Mouse (Mus musculus) G1E (cell line): ENCODE data around the gene Camkmt.

Source experiments
- CTCF ChIP-seq: IDR thresholded peaks from 2 replicates; pipeline ENCODE4 v1.5.1; 2012; ENCODE audit warnings: low read depth, low read length, inconsistent platforms, mixed read lengths
- GATA1 ChIP-seq: IDR thresholded peaks from 2 replicates; pipeline ENCODE4 v1.6.1; 2012; ENCODE audit warnings: borderline replicate concordance, low read length, inconsistent platforms, mixed read lengths
- GATA2 ChIP-seq: IDR thresholded peaks from 2 replicates; pipeline ENCODE4 v1.6.1; 2012; ENCODE audit warnings: low read depth, low read length, inconsistent platforms, borderline replicate concordance
- POLR2AphosphoS5 ChIP-seq: IDR thresholded peaks from 2 replicates; pipeline ENCODE4 v1.6.1; 2012; ENCODE audit warnings: low read depth, low read length, inconsistent platforms; ENCODE audit not compliant: insufficient replicate concordance
- TAL1 ChIP-seq: conservative IDR thresholded peaks from 2 replicates; pipeline ENCODE4 v1.6.1; 2012; ENCODE audit warnings: low read depth, low read length, inconsistent platforms, mixed read lengths

GRCm38 (mm10) chr17:85495871-85496270 lies 405.5 kb downstream of the Camkmt start:
- TF ChIP-seq CTCF (no peak), POLR2AphosphoS5 (no peak), TAL1 (no peak), GATA2 (no peak), GATA1 (no peak)
